Mouse (Mus musculus): ENCODE measurements around the gene Uhrf1. TPM values are rescaled to one million over a fixed set of nuclear protein-coding genes. Genes with fewer than 3 reads are reported as not detected.

Uhrf1 gene
- total and polyA plus RNA-seq, 3 experiments: 115 to 201 (median 133) TPM

- H3K9ac ChIP-seq (ENCODE audit: control insufficient read depth, low read depth, low read length, poor library complexity, severe bottlenecking): no peak overlapping the region
- H3K4me1 ChIP-seq (ENCODE audit: control insufficient read depth in 1 of 2, insufficient read depth in 2 of 2, low read length in 2 of 2): no peaks in the 10 kb centered on the region
- no peaks in the 10 kb centered on the region for H3K9me3 ChIP-seq (replicated peaks; ENCODE audit: insufficient read depth, low read length)
- no peaks in the 10 kb centered on the region for H3K36me3 ChIP-seq (ENCODE audit: control insufficient read depth in 1 of 2, insufficient read depth in 2 of 2, low read length in 2 of 2)
- H3K79me2 ChIP-seq (ENCODE audit: control insufficient read depth, insufficient read depth, low read length, poor library complexity): no peaks in the 10 kb centered on the region
- no peak overlapping the region for H3K27ac ChIP-seq (ENCODE audit: control insufficient read depth, low read depth, low read length)
- DNase-seq (ENCODE audit: low read depth, low spot score): no peak
- H3K27me3 ChIP-seq (ENCODE audit: control insufficient read depth in 1 of 2, insufficient read depth in 2 of 2, low read length in 2 of 2): no peaks in the 10 kb centered on the region
- H3K4me3 ChIP-seq (ENCODE audit: control insufficient read depth in 1 of 2, insufficient read depth in 1 of 2, low read depth in 2 of 2, low read length in 2 of 2): no peak overlapping the region
- TF ChIP-seq GABPA (IDR thresholded peaks at IDR 0.05; ENCODE audit: low read depth, low read length): no peak
These were observed 62.9 kb downstream of the Uhrf1 start for GRCm38 (mm10) chr17:56365791-56366673.

GRCm38 (mm10) chr17:56368291-56368790, 65.2 kb downstream of the Uhrf1 start:
- no peak overlapping the region for H3K4me3 ChIP-seq (ENCODE audit: control insufficient read depth in 1 of 2, insufficient read depth in 1 of 2, low read depth in 2 of 2, low read length in 2 of 2)
- no peaks in the 10 kb centered on the region for H3K79me2 ChIP-seq (ENCODE audit: control insufficient read depth, insufficient read depth, low read length, poor library complexity)
- no peak overlapping the region for H3K27ac ChIP-seq (ENCODE audit: control insufficient read depth, low read depth, low read length)
- no peaks in the 10 kb centered on the region for H3K27me3 ChIP-seq (ENCODE audit: control insufficient read depth in 1 of 2, insufficient read depth in 2 of 2, low read length in 2 of 2)
- H3K36me3 ChIP-seq (ENCODE audit: control insufficient read depth in 1 of 2, insufficient read depth in 2 of 2, low read length in 2 of 2): no peaks in the 10 kb centered on the region
- H3K9ac ChIP-seq (ENCODE audit: control insufficient read depth, low read depth, low read length, poor library complexity, severe bottlenecking): no peak overlapping the region
- DNase-seq (ENCODE audit: low read depth, low spot score): no peak
- no peaks in the 10 kb centered on the region for H3K9me3 ChIP-seq (replicated peaks; ENCODE audit: insufficient read depth, low read length)
- TF ChIP-seq GATA1 (IDR thresholded peaks at IDR 0.05; ENCODE audit: low read depth, low read length) (no peak), POLR2AphosphoS5 (IDR thresholded peaks at IDR 0.05; ENCODE audit: borderline replicate concordance, low read depth, low read length) (no peak), MYC (IDR thresholded peaks at IDR 0.05; ENCODE audit: low read depth, low read length) (no peak), TCF12 (IDR thresholded peaks at IDR 0.05; ENCODE audit: low read depth, low read length) (no peak), NRF1 (IDR thresholded peaks at IDR 0.05; ENCODE audit: insufficient read depth, low read depth, low read length, poor library complexity, severe bottlenecking) (no peak), POLR2A (IDR thresholded peaks at IDR 0.05; ENCODE audit: control insufficient read depth in 1 of 2, insufficient read depth in 1 of 2, low read depth in 1 of 2, low read length in 2 of 2, poor library complexity in 1 of 2) (no peak), RCOR1 (IDR thresholded peaks at IDR 0.05; ENCODE audit: low read depth, low read length) (no peak), HCFC1 (IDR thresholded peaks at IDR 0.05; ENCODE audit: low read depth, low read length) (no peak), SIN3A (IDR thresholded peaks at IDR 0.05; ENCODE audit: low read length) (no peak), ELF1 (IDR thresholded peaks at IDR 0.05; ENCODE audit: low read depth, low read length) (no peak), E2F4 (IDR thresholded peaks at IDR 0.05; ENCODE audit: borderline replicate concordance, low read depth, low read length) (no peak), MAX (IDR thresholded peaks at IDR 0.05; ENCODE audit: low read length) (no peak), SMC3 (IDR thresholded peaks at IDR 0.05; ENCODE audit: low read depth, low read length) (no peak), EP300 (IDR thresholded peaks at IDR 0.05; ENCODE audit: low read depth in 1 of 2, low read length in 2 of 2) (no peak), CTCF (IDR thresholded peaks at IDR 0.05 in 2 of 3, conservative IDR thresholded peaks at IDR 0.05 in 1 of 3; ENCODE audit: control insufficient read depth in 1 of 3, insufficient read depth in 1 of 3, low read depth in 2 of 3, low read length in 3 of 3, poor library complexity in 1 of 3, severe bottlenecking in 1 of 3) (no peak), MEF2A (IDR thresholded peaks at IDR 0.05; ENCODE audit: extremely low read depth, insufficient replicate concordance, low read depth, low read length, poor library complexity, severe bottlenecking) (no peak), CHD2 (IDR thresholded peaks at IDR 0.05; ENCODE audit: low read length) (no peak)
- H3K4me1 ChIP-seq (ENCODE audit: control insufficient read depth in 1 of 2, insufficient read depth in 2 of 2, low read length in 2 of 2): no peaks in the 10 kb centered on the region
